Comparison of ENCODE assay signal across 14 mouse cellular contexts in genomic region chr17:14378692-14379446, GRCm38 (mm10).
DNase-seq lines count a peak whose midpoint lies in the region; ATAC-seq lines count a peak whose summit lies in the region.
"Had no signal": no experiment of that assay in that cellular context is flagged by ENCODE, and none has a peak within 500 bp of the region (broad histone marks: within the 10 kb centered on the region; RNA-seq: fewer than 3 reads in every experiment).

No protein-coding gene starts in this region.

- H3K27me3 ChIP-seq in forebrain, embryonic 15.5 days, result no peaks in the 10 kb centered on the region
- H3K27me3 ChIP-seq in forebrain, embryonic 13.5 days, result no peaks in the 10 kb centered on the region
- no peaks in the 10 kb centered on the region; the same call in none of the 2 replicates for H3K27me3 ChIP-seq in kidney, embryonic 15.5 days
- H3K27me3 ChIP-seq in limb, embryonic 12.5 days, result 0 out of 2 replicates have a peak, but pooled peaks cover 5% of the 10 kb centered on the region
- no peaks in the 10 kb centered on the region for H3K27me3 ChIP-seq in intestine, embryonic 16.5 days (replicated peaks; ENCODE audit: control insufficient read depth, insufficient read depth, low read length)
- H3K27me3 ChIP-seq: hindbrain, embryonic 15.5 days; limb, embryonic 15.5 days had no signal

- no peaks in the 10 kb centered on the region for H3K9me3 ChIP-seq in forebrain, embryonic 15.5 days
- H3K9me3 ChIP-seq in forebrain, embryonic 13.5 days (replicated peaks), result no peaks in the 10 kb centered on the region
- H3K9me3 ChIP-seq in kidney, embryonic 15.5 days (replicated peaks), result no peaks in the 10 kb centered on the region
- no peaks in the 10 kb centered on the region for H3K9me3 ChIP-seq in limb, embryonic 12.5 days
- H3K9me3 ChIP-seq in intestine, embryonic 16.5 days (ENCODE audit: control insufficient read depth, low read length), result no peaks in the 10 kb centered on the region
- H3K9me3 ChIP-seq: heart, embryonic 13.5 days; hindbrain, embryonic 15.5 days; limb, embryonic 15.5 days had no signal

- 0 out of 2 replicates have a peak overlapping the region, but pooled peaks have one; percentile 29 for H3K27ac ChIP-seq in forebrain, embryonic 15.5 days (replicated peaks)
- H3K27ac ChIP-seq in forebrain, embryonic 13.5 days, result no peak overlapping the region
- H3K27ac ChIP-seq in kidney, embryonic 15.5 days, result no peak overlapping the region
- peak overlapping the region; percentile 32 for H3K27ac ChIP-seq in limb, embryonic 12.5 days
- H3K27ac ChIP-seq in intestine, embryonic 16.5 days (ENCODE audit: low read length), result no peak overlapping the region
- H3K27ac ChIP-seq: heart, embryonic 13.5 days; hindbrain, embryonic 15.5 days; limb, embryonic 15.5 days had no signal

- WGBS in forebrain, embryonic 15.5 days, result 61% methylated on average over 17 of the region's 17 CpGs
- 73% methylated on average over 17 of the region's 17 CpGs for WGBS in forebrain, embryonic 13.5 days
- WGBS in kidney, embryonic 15.5 days, result 36% methylated on average over 17 of the region's 17 CpGs
- WGBS in limb, embryonic 12.5 days, result 33% methylated on average over 17 of the region's 17 CpGs
- 56% methylated on average over 17 of the region's 17 CpGs for WGBS in intestine, embryonic 16.5 days

- no peak overlapping the region for H3K4me3 ChIP-seq in forebrain, embryonic 15.5 days
- H3K4me3 ChIP-seq in forebrain, embryonic 13.5 days, result no peak overlapping the region
- no peak overlapping the region for H3K4me3 ChIP-seq in kidney, embryonic 15.5 days (replicated peaks)
- H3K4me3 ChIP-seq in limb, embryonic 12.5 days (replicated peaks), result no peak overlapping the region
- H3K4me3 ChIP-seq in intestine, embryonic 16.5 days (ENCODE audit: low read length), result no peak overlapping the region
- H3K4me3 ChIP-seq: heart, embryonic 13.5 days; hindbrain, embryonic 15.5 days; limb, embryonic 15.5 days had no signal

- H3K4me1 ChIP-seq in forebrain, embryonic 15.5 days, result 0 out of 2 replicates have a peak, but pooled peaks cover 6% of the 10 kb centered on the region
- H3K4me1 ChIP-seq in forebrain, embryonic 13.5 days, result no peaks in the 10 kb centered on the region
- H3K4me1 ChIP-seq in kidney, embryonic 15.5 days, result peaks cover 32% of the 10 kb centered on the region
- H3K4me1 ChIP-seq in limb, embryonic 12.5 days (replicated peaks), result peaks cover 26% of the 10 kb centered on the region
- 0 out of 2 replicates have a peak, but pooled peaks cover 4% of the 10 kb centered on the region for H3K4me1 ChIP-seq in intestine, embryonic 16.5 days (ENCODE audit: control insufficient read depth, insufficient read depth, low read length)

- no peak overlapping the region for H3K4me2 ChIP-seq in forebrain, embryonic 15.5 days (replicated peaks)
- no peak overlapping the region for H3K4me2 ChIP-seq in forebrain, embryonic 13.5 days
- H3K4me2 ChIP-seq in kidney, embryonic 15.5 days, result no peak overlapping the region
- H3K4me2 ChIP-seq in limb, embryonic 12.5 days, result no peak overlapping the region
- no peak overlapping the region for H3K4me2 ChIP-seq in intestine, embryonic 16.5 days (ENCODE audit: low read depth, low read length)
- H3K4me2 ChIP-seq: heart, embryonic 13.5 days; hindbrain, embryonic 15.5 days; limb, embryonic 15.5 days had no signal

- DNase-seq in kidney, postnatal 14 days, result no peak
- peak; percentile 50 for DNase-seq in embryo, embryonic 11 days
- DNase-seq: cerebellum, adult 8-10 months; kidney, postnatal 36 days; lung, adult 18-20 months had no signal

- no peaks in the 10 kb centered on the region for H3K36me3 ChIP-seq in forebrain, embryonic 15.5 days
- H3K36me3 ChIP-seq in forebrain, embryonic 13.5 days (ENCODE audit: poor library complexity, severe bottlenecking), result no peaks in the 10 kb centered on the region
- H3K36me3 ChIP-seq in kidney, embryonic 15.5 days, result no peaks in the 10 kb centered on the region
- H3K36me3 ChIP-seq in limb, embryonic 12.5 days, result no peaks in the 10 kb centered on the region
- H3K36me3 ChIP-seq in intestine, embryonic 16.5 days (ENCODE audit: control insufficient read depth, insufficient read depth, low read length), result no peaks in the 10 kb centered on the region
- H3K36me3 ChIP-seq: heart, embryonic 13.5 days; hindbrain, embryonic 15.5 days had no signal

- H3K9ac ChIP-seq in forebrain, embryonic 15.5 days (replicated peaks), result no peak overlapping the region
- no peak overlapping the region for H3K9ac ChIP-seq in forebrain, embryonic 13.5 days
- no peak overlapping the region for H3K9ac ChIP-seq in kidney, embryonic 15.5 days
- no peak overlapping the region for H3K9ac ChIP-seq in limb, embryonic 12.5 days (replicated peaks)
- H3K9ac ChIP-seq in intestine, embryonic 16.5 days (ENCODE audit: low read depth, low read length), result no peak overlapping the region
- H3K9ac ChIP-seq: heart, embryonic 13.5 days; hindbrain, embryonic 15.5 days; limb, embryonic 15.5 days had no signal

- ATAC-seq in forebrain, embryonic 15.5 days (replicated peaks), result peak; percentile 44; the same call in 1 of the 2 replicates
- ATAC-seq in forebrain, embryonic 13.5 days, result no peak
- peak; percentile 74 for ATAC-seq in kidney, embryonic 15.5 days (replicated peaks; ENCODE audit: low FRiP score)
- ATAC-seq in limb, embryonic 12.5 days (ENCODE audit: insufficient number of reproducible peaks, insufficient read depth, low FRiP score, low TSS enrichment, low read depth), result peak; percentile 32; the same call in 1 of the 2 replicates
- no peak for ATAC-seq in intestine, embryonic 16.5 days
- ATAC-seq in erythroid progenitor cell, adult 5-6 weeks (replicated peaks; ENCODE audit: low FRiP score, poor library complexity, severe bottlenecking), result no peak

Comparison
In these comparisons a context has a peak if more than half of its experiments do, and no peak if none do; other contexts are left out.
1. ATAC-seq: peak in forebrain, embryonic 15.5 days (single experiment), kidney, embryonic 15.5 days (single experiment) and limb, embryonic 12.5 days (single experiment); none in forebrain, embryonic 13.5 days (single experiment), intestine, embryonic 16.5 days (single experiment) and erythroid progenitor cell, adult 5-6 weeks (single experiment).
2. H3K27ac ChIP-seq: peak in forebrain, embryonic 15.5 days (single experiment) and limb, embryonic 12.5 days (single experiment); none in forebrain, embryonic 13.5 days (single experiment), kidney, embryonic 15.5 days (single experiment) and intestine, embryonic 16.5 days (single experiment).